Mouse (Mus musculus) MEL-GATA-1-ER (cell line): ENCODE measurements at regions not wholly inside any gene's neighbourhood (a gene's known extent, or its start where the extent isn't known, plus 50 kb on each side); places are given as distances from the start of the nearest gene placed in this dataset.
A peak's percentile ranks its signal among the peaks of the same experiment; 100 is the strongest.

Experiments used
- DNase-seq: peaks from one replicate; pipeline ENCODE4 v3.0.0-alpha.2; 2012; ENCODE audit warnings: low read depth; ENCODE audit errors: extremely low read depth

DNA sequence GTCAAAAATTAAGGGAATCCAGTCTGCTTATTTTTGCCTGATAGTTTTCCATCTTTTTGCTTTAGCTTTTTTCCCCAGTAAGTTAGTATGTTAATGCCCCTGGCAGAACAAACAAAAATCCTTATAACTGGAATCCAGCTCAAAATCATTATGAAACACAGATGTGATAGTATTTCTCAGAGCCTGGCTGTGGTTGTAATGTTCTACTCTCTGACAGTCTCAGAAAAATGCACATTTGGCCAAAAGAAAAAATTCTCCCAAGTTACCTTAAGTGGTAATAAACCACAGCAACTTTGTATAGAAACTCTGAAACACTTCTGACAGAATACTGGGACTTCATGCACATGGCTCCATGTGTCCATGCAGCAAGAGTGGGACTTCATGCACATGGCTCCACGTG is 193.5 kb upstream of the Rnd3 start:
- no peak for DNase-seq

DNA sequence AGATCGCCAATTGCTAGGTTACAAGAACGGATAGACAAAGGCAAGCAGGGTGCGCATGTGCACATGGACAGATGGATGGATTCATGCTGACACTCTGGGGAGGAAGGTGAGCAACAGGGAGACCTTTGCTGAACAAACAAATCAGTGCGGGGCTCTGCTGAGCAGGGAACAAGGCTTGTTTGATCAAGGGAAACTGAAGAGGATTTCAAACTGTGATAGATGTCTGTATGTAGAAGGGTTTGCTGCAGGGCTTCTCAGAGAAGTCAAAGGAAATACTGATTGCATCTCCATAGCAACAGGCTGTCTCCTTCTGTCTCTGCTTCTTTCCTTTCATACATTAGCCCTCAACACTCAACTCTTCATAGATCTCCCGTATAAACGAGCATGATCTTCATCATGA is 185.5 kb upstream of the Rnd3 start:
- no peak for DNase-seq

DNA sequence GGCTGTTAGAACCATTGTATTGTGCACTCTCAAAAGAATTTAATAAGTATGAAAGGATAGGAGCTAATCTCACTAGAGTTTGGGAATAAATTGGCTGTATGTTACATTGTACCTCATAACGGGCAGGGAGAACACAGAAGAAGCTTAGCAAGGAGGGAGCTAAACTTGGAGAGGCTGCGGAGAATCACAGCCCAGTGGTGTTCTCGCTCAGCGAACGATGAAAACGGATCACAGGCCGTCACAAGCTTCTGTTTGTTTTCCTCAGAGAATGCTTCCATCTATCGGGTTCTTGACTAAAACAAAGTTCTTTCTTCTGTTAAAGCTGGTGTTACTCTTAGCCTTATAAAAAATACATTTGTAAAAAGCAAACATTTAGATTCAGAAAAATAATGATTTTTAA is 178.2 kb upstream of the Rnd3 start:
- DNase-seq: no peak

DNA sequence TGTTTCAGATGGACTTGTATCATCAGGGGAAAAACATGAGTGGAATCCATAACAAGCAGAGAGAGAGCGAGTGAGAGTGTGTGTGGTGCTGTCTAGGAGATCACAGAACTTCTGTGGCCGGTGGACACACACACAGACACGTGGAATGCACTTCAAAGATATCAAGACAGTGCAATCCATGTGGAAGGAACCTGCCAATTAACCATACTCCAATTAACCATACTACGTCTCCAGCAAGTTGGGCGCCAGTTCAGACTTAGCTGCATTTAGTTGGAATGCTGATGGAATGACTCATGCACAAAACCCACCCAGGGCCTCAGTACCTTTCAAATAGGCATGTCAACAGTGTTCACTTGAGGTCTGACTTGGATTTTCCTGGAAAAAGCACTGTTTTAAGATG is 172.8 kb upstream of the Rnd3 start:
- DNase-seq: no peak

DNA sequence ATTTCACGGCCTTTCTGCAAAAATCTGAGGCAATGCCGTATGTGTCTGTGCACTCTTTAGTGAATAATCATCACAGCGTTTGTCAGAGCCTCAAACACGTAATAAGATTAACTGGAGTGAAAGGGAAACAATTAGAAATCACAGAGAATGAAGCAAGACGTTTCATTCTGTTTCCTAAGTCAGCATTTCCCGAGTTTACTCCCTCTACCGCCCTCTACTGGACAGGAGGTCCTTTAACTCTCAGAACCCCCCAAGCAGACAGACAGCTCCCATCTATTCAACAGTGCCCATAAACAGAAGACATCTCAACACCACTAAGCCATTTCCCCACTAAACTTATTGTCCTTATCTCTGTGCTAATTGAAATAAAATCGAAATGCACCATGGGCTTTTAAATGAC is 167.5 kb upstream of the Rnd3 start:
- DNase-seq: peak; percentile 2

DNA sequence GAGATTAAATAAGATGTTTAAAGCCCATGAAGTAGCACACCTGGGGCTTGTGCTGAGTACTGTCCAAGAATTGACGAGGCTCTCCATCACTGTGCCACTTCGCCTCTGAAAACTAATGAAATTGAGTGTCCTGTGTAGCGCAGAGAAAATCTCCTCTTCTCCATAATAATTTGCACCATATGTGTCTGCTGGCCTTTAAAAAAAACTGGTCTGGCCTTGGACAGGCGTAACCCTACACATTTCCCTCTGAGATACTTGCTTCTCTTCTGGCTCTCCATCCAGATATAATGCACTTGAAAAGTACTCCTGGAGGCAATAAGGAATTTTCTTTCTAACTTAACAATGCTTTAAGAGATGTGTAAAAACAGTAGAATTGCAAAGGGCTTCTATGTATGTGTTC is 164.5 kb upstream of the Rnd3 start:
- DNase-seq: no peak

DNA sequence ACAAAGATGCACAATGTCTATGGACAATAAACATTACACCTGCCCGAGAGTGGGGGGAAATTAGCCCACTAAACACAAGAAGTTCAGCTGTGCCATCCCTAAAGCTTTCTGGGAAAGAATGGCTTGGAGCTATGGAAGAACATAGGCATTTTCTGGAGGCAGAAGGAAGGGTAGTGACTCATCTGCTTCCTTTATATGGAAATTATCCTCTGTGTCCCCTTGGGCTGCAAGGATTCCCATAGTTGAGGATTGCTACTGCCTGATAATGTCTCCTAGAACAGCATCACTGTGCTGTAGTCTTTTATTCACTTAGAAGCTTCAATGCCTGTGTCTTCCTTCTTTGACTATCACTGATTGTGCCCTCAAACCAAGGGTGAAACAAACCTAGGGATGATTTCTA is 157.3 kb upstream of the Rnd3 start:
- DNase-seq: no peak

DNA sequence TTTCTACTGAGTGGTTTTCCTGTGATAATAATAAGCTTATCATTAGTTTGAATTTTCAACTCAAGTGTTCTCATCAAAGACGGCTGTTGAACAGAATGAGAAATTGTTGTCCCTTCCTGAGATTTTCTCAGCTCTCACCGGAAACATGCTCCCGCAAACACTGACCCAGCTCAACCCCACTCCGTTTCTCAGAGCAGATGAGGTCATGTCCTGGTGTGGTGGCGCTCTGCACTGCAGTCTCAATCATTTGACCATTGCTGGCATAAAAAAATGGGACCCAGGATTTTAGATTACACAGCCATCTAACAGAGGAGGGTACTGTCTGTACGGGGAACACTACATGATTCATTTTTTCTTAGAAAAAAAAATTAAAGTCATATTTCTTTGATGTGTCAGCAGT is 156.5 kb upstream of the Rnd3 start:
- no peak for DNase-seq

DNA sequence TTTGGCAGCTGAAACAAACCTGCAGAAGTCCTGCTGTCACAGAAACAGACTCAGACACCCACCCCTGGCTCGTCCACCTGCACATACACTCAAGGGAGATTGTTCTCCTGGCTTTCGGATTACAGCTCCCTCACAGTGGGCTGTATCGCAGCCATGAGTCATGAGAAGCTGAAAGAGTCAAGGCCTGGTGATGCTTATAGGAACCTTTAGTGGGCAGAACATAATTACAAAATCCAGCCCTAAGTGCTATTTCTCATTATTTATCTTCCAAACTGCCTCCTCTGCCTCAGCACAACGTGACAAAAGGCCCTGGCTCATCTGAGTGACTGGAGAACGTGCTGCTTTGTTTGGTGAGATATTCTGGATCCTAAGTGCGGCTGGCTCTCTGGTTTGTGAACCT is 155.8 kb upstream of the Rnd3 start:
- no peak for DNase-seq

DNA sequence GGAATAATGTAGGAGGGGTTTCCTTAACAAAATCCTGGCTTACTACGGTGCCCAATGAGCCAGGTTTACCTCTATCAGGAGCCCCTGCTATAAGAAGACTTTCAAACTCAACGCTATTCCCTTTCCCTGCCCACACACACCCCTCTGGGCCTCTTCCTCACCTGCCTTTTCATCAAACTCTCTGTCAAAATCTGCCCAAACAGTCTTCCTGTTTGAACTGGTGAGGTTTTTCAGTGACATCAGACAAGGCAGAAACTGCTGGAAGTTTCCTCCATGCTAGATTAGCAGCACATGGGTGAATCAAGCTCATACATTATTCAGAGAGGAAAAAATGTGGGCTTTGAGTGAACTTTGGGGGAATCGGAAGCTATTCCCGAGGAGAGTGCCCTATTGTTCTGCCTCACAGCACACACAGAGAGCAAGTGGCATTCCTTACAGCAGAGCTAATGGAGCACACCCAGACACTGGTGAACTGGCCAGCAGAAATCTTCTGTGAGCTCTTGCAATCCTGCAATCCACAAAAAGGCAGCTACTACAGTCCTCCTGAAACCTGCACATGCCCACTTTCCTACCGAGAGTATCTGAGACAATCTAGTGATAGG is 141.8 kb upstream of the Rnd3 start:
- DNase-seq: no peak

DNA sequence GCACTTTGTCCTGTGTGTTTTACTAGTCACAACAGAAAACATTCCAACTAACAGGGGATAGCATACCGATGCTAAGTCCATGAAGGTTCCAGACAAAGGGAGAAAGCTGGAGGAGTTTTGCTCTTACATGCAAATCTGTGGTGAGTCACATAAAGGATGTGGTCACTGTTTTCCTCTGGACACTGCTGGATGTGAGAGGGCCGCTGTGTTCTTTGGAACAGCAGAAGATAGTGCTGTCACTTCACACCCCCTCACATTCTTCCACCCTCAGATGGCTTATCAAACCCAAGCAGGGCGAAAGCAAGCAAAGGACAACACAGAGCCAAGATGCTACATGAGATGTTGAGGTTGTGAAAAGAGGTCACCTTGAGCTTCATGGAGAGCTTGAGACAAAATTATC is 139.8 kb upstream of the Rnd3 start:
- no peak for DNase-seq

DNA sequence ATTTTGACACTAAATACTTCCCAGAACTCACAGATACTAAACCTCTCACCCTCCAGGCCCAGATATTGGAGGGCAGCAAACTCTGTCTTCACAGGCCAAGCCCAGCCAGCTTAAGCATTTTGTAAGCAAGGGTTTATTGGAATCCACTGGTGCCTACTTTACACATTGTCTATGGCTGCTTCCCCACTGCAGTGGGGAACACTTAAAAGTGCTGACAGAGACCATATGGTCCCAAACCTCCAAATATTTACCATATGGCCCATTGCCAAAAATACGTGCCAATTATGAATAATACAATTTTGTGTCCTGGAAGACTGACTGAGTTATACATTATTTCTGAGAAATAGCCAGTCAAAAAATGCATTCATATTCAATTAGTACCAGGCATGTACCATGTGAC is 136.7 kb upstream of the Rnd3 start:
- DNase-seq: no peak

DNA sequence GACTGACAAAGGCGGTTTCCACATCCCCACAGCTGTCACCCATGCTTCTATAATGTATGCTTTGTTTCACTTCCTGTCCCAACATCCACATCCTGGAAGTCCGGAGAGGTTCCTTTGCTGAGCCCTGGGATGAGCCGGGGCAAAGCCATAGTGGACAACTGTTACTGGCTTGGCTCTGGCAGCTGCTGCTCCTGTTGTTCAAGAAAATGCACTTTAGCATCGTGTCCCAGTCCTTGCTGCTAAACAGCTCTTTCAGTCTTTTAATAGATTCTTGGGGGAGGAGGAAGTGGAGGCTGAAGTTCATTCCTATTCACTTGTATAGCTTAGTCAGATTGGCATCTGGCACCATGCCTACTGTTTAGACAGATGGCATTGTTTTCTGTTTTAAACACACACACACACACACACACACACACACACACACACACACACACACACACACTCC is 135.9 kb upstream of the Rnd3 start:
- no peak for DNase-seq

DNA sequence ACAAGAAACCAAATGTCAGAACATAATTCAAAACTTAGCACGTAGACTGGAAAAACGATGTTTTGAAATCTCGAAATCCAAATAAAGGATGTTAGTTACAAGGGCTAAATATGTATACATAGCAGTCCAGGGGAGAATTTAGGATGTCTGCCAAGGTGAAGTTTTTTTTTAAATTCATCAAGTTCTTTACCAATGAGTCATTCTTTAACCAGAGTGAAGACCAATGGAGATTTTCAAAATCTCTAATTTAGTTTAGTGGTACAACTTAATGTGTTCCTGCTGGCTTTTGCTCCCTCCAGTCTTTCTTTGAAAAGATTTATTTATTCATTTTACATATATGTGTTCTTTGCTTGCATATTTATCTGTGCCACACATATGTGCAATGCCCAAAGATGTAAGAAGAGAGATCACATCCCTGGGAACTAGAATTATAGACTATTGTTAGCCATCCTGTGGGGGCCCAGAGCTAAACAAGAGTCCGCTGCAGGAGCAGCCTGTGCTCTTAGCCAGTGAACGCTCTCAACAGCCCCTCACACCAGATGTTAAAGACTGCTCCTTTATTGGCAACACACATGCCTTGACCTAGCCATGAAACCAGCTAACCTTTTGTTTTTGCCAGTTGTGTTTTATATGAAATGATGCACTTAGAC is 130.6 kb upstream of the Rnd3 start:
- no peak for DNase-seq

DNA sequence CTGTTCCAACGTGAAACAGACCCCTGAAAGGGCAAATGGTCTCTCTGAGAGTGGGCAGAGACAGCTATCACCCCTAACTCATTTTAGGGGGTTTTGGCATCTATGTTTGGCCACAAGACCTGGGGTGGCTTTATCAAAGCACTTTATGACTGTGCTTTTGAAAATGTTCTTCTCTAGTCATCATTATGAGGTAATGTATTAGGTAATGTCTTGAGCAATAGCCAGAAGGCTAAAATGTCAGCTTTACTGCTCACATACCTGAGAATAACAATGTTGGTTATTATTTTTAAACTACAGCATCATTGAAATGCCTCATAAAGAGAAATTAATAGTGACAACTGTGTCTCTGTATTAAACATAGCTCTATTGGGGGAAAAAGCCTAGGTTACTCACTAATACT is 129.9 kb upstream of the Rnd3 start:
- no peak for DNase-seq

DNA sequence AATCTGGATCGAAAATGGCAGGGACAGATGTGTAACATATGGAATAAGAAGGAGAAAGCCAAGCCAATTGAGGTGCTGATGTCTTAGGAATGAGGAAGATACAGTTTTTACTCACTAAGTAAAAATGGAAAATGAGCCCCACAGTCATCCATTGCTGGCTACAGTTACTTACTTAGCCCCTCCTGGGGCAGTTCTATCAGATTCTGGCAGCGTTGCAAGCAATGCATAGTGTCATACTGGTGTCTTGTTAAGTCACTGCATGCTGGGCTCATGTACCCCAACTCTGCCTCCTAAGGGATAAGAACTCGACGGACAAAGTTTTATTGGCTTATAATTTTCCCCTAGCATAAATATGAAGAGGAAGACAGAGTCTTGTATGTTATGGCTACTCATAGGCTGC is 129.4 kb upstream of the Rnd3 start:
- no peak for DNase-seq

DNA sequence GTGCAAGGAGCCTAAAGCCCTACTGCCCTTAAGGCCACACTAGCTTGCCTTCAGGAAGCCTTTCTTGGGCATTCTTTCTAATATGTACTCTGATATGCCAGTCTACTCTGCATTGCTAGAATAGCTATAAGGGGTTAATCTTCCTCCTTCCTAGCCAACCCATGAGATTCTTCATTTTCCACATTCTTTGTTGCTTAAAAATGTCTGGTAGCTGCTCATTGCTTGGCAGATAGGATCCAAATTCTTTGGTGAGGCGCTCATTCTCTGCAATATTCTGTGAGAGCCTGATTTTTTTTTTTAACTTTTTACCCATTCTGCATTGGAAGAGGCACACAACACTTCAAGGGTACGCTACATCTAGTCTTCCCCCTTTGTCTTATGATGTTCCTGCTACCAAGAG is 127.7 kb upstream of the Rnd3 start:
- DNase-seq: no peak

DNA sequence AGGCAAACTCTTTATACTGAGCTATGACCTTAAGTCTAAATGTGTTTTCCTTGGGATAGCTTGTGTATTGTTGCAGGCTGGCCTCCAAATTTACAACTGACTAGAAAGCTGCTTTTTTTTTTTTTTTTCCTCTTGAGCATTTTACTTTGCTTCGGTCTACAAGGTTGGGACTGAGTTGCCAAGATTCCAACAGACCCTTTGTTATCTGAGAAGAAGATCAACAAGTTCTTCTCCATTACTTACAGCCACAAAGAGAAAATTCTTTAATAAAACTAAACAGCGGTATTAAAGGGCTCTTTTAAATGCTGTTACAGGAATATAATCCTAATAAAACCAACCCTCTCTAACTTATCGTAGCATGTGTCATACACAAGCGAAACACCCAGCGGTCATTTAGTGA is 124.4 kb upstream of the Rnd3 start:
- DNase-seq: no peak

DNA sequence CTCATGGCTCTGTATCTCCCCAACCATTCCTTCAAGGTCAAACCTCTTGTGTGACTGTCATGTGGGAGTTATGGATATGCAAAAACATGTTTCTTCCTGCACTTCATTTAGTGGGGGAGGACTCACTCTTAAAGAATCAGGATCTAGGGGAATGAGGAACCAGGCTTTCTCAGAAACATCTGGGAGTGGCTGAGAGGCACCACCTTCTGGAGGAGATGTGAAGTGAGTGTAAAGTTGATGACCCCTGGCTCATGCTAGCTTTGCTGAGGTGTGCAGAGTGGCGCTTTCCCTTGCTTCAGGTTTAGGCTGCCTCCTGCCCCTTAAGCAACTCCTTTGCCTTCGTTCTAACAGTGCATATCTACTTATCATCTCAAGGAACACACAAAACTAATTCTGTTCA is 119.6 kb upstream of the Rnd3 start:
- DNase-seq: no peak

DNA sequence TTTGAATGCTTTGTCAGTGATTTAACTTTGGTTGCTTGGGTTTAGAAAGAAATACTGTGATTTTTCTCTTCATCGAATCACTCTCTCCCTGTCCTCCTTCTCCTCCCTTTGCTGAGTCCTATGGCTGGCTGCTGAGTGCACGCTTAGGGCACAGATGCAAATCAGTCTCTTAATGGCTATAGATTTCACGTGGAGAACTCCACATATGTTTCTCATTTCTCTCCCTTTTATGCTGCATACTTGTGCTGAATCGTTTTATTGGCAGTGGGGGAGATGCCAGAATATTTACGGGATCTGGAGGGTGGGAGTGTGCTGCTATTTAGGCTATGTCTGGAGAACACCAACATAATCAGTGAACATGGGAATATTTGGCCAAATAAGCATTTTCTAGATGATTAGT is 118.8 kb upstream of the Rnd3 start:
- DNase-seq: no peak

DNA sequence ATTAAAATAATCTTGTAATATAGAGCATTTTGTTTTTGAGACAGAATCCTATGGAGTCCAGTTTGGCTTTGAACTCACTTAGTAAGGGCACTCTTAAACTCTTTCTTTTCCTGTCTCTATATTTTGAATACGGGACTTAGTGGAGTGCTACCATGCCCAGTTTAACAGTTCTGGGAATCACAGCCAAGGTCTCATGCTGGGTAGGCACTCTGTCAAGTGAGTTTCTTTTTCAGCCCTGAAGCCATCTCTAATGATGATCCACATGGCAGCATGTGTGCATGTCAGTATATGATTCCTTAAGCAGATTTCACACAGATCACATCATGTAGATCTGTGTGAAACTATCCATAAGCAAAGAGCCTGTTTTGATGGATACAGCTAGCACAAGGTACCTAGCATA is 113.6 kb upstream of the Rnd3 start:
- no peak for DNase-seq

DNA sequence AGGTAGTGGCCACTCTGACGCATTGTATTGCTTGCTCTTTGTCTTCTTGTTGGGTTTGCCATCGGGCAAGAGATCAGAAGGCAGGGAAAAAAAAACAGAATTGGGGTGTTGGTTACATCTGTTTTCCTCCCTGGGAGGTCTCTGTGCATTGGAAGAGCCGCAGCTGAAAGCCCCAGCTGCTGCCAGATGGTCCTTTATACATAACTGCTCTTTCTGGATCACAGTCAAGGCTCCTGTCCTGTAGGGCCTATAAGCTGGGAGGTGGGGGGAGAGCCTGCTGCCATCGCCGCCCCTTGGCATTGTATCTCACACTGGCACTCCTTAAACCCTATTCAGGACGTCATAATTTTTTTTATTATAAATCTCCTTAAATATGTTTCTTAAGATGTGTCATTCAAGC is 101.9 kb upstream of the Rnd3 start:
- no peak for DNase-seq

DNA sequence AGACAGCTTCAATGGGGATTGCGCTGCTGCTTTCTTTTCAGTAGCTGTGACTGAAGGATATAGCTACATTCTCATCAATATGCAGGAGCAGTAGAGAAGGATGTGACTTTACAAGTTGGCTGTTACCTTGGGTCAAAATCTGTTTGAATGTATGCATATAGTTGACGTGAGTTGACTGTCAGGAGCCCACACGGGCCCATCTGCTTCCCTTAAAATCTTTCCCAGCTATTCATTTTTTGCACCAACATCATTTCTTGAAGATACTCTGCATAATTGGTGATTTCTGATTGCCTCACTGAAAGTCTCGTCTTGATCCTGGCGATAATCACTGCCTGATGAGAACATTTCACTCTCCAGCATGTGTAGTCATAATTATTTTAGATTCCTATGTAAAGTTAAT is 92.7 kb upstream of the Rnd3 start:
- no peak for DNase-seq

DNA sequence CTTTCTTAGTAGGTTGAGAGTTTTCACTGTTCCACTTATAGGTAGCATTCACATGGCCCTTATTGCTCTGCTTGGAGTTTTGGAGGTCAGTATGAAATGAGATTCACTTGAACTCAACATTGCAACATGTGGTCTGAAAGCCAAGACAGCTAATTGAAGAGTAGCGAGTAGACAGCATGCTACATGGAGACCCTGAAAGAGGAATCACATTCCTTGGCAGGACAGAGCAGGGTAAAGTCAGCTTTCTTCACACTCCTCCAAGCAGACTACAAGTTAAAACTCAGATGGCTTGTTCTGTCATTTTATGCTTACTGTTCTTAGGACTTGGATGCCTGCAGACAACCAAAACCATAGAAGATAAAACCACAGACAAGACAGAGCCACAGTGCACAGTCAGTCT is 91.1 kb upstream of the Rnd3 start:
- DNase-seq: no peak
